Mouse (Mus musculus) cerebellum, adult 8-10 months (tissue): ENCODE measurements around the gene Clic1.
"Not testable (repeated sequence)": the region's sequence is repeated elsewhere in the genome, so short reads cannot be mapped to it uniquely, and the experiment has no call there.

Source experiments
- DNase-seq: peaks from one replicate; pipeline ENCODE4 v3.0.0; 2022

The Clic1 gene

GRCm38 (mm10) chr17:35021163-35021808, 28.5 kb upstream of the Clic1 start:
- peak; percentile 90 for DNase-seq

- no peak for DNase-seq
Measured at GRCm38 (mm10) chr17:35021842-35022477, 27.8 kb upstream of the Clic1 start.

GRCm38 (mm10) chr17:35022541-35023060, 27.2 kb upstream of the Clic1 start:
- no peak for DNase-seq

GRCm38 (mm10) chr17:35023221-35023620, 26.5 kb upstream of the Clic1 start:
- no peak for DNase-seq

- DNase-seq, result no peak
Measured at GRCm38 (mm10) chr17:35023756-35024155, 26.0 kb upstream of the Clic1 start.

- DNase-seq, result no peak
Measured at GRCm38 (mm10) chr17:35024261-35024660, 25.5 kb upstream of the Clic1 start.

- no peak for DNase-seq
Measured at GRCm38 (mm10) chr17:35024691-35025488, 24.9 kb upstream of the Clic1 start.

- DNase-seq, result no peak
Measured at GRCm38 (mm10) chr17:35026206-35026605, 23.6 kb upstream of the Clic1 start.

- peak; percentile 25 for DNase-seq
Measured at GRCm38 (mm10) chr17:35027277-35028068, 22.3 kb upstream of the Clic1 start, which contains the start of gene Sapcd1. TSS of gene Sapcd1 (minus strand) at chr17:35028016.

- no peak for DNase-seq
Measured at GRCm38 (mm10) chr17:35028315-35028714, 21.5 kb upstream of the Clic1 start.

- DNase-seq, result no peak
Measured at GRCm38 (mm10) chr17:35029691-35030532, 19.9 kb upstream of the Clic1 start.

- DNase-seq, result no peak
Measured at GRCm38 (mm10) chr17:35031272-35031671, 18.5 kb upstream of the Clic1 start.

- DNase-seq, result no peak
Measured at GRCm38 (mm10) chr17:35031880-35032279, 17.9 kb upstream of the Clic1 start.

GRCm38 (mm10) chr17:35032323-35032870, 17.4 kb upstream of the Clic1 start:
- DNase-seq, result no peak

- not testable (repeated sequence) for DNase-seq
Measured at GRCm38 (mm10) chr17:35033703-35034102, 16.1 kb upstream of the Clic1 start.

GRCm38 (mm10) chr17:35034896-35035295, 14.9 kb upstream of the Clic1 start:
- DNase-seq, result no peak

- DNase-seq, result no peak
Measured at GRCm38 (mm10) chr17:35039121-35039873, 10.5 kb upstream of the Clic1 start.

- DNase-seq, result no peak
Measured at GRCm38 (mm10) chr17:35043794-35044193, 6.0 kb upstream of the Clic1 start.

- peak; percentile 5 for DNase-seq
Measured at GRCm38 (mm10) chr17:35044904-35045806, 4.6 kb upstream of the Clic1 start.
